Mouse (Mus musculus): ENCODE results near the gene Glis3.

- no peak for TF ChIP-seq GATA1 (IDR thresholded peaks at IDR 0.05; ENCODE audit: low read length)
- TF ChIP-seq TAL1 (IDR thresholded peaks at IDR 0.05; ENCODE audit: low read length) = no peak
Observed at GRCm38 (mm10) chr19:28623726-28624125, 56.2 kb downstream of the Glis3 start.
